Mouse (Mus musculus) heart, postnatal 0 days (tissue): Measurements from ENCODE around the gene Armcx3. TPM values are rescaled to one million over a fixed set of nuclear protein-coding genes. Genes with fewer than 3 reads are reported as not detected.
A peak's percentile ranks its signal among the peaks of the same experiment; 100 is the strongest.

ENCODE experiments used
- ATAC-seq: fragments of 200-750 bp; cut with Nextera tagmentation; 2 replicates; pipeline ENCODE4 v1.8.0; 2017; ENCODE audit warnings: low read depth, moderate number of reproducible peaks, moderate library complexity; ENCODE audit not compliant: insufficient read depth
- DNase-seq: peaks from one replicate; pipeline ENCODE4 v3.0.0-alpha.2; 2016; ENCODE audit warnings: low spot score
- H3K27ac ChIP-seq: fragments of 300-500 bp; sonication (generic); 2 replicates; pipeline ENCODE4 v1.5.1; 2014; ENCODE audit warnings: low read depth, mild to moderate bottlenecking
- H3K27me3 ChIP-seq: fragments of 300-500 bp; sonication (generic); 2 replicates; pipeline ENCODE4 v1.6.1; 2014; ENCODE audit warnings: low read length, mixed read lengths; ENCODE audit not compliant: control insufficient read depth, insufficient read depth
- H3K36me3 ChIP-seq: fragments of 300-500 bp; sonication (generic); replicated peaks from 2 replicates; pipeline ENCODE4 v1.6.1; 2014; ENCODE audit warnings: low read length, mixed read lengths; ENCODE audit not compliant: control insufficient read depth, insufficient read depth
- H3K4me1 ChIP-seq: fragments of 300-500 bp; sonication (generic); 2 replicates; pipeline ENCODE4 v1.6.1; 2014; ENCODE audit warnings: antibody characterized with exemption; ENCODE audit not compliant: control insufficient read depth, insufficient read depth
- H3K4me2 ChIP-seq: fragments of 300-500 bp; sonication (generic); 2 replicates; pipeline ENCODE4 v1.6.1; 2014; ENCODE audit warnings: low read depth, mild to moderate bottlenecking, low read length, moderate library complexity
- H3K4me3 ChIP-seq: fragments of 300-500 bp; sonication (generic); 2 replicates; pipeline ENCODE4 v1.5.1; 2014; ENCODE audit warnings: low read depth, low read length
- H3K9ac ChIP-seq: fragments of 300-500 bp; sonication (generic); replicated peaks from 2 replicates; pipeline ENCODE4 v1.6.1; 2014; ENCODE audit warnings: low read depth, low read length, mixed read lengths
- H3K9me3 ChIP-seq: fragments of 300-500 bp; sonication (generic); replicated peaks from 2 replicates; pipeline ENCODE4 v1.6.1; 2016; ENCODE audit warnings: low read length; ENCODE audit not compliant: control insufficient read depth
- CTCF ChIP-seq: IDR thresholded peaks from 2 replicates; pipeline ENCODE4 v1.5.1; 2016; ENCODE audit warnings: antibody characterized with exemption, control low read depth, low read depth
- EP300 ChIP-seq: IDR thresholded peaks from 2 replicates; pipeline ENCODE4 v1.6.1; 2016; ENCODE audit warnings: antibody characterized with exemption, low read depth
- WGBS: fragments of 180-500 bp; shearing (Covaris S2); extraction: QIAGEN DNeasy Blood & Tissue Kit; methylation state at CpG from one replicate; pipeline ENCODE4 v1.1.7; 2014; 5-methylcytosine and 5-hydroxymethylcytosine counted together
- polyA plus RNA-seq: library from polyadenylated mRNA; unstranded; fragments of >200 nt; fragmentation: Nextera tagmentation; extraction: Ambion mirVana; gene quantifications from 2 replicates; pipeline ENCODE4 v1.2.1, GENCODE M21; 2015
- total RNA-seq: library from RNA; depleted of rRNA; stranded (reverse); fragments of >200 nt; gene quantifications from 2 replicates; pipeline ENCODE4 v1.2.3, GENCODE M21; 2014; ENCODE audit warnings: low replicate concordance

Armcx3 gene
- total and polyA plus RNA-seq, 2 experiments from 2014 or later: 22.1 to 64.1 TPM

GRCm38 (mm10) chrX:134729778-134730177 is 26.6 kb upstream of the Armcx3 start:
- DNase-seq (peak; percentile 29), ATAC-seq (no peak)
- Histone ChIP-seq H3K27ac (peak overlapping the region; percentile 30; the same call in 1 of the 2 replicates), H3K27me3 (no peaks in the 10 kb centered on the region), H3K4me1 (no peaks in the 10 kb centered on the region), H3K9me3 (no peaks in the 10 kb centered on the region), H3K4me2 (no peak overlapping the region), H3K36me3 (no peaks in the 10 kb centered on the region), H3K9ac (no peak overlapping the region), H3K4me3 (no peak overlapping the region)
- TF ChIP-seq CTCF (peak; percentile 68), EP300 (no peak)
- WGBS: 32% methylated on average over 4 of the region's 4 CpGs

GRCm38 (mm10) chrX:134737796-134738195 is 18.6 kb upstream of the Armcx3 start:
- H3K36me3 ChIP-seq: no peaks in the 10 kb centered on the region
- no peak for TF ChIP-seq CTCF
- no peak for TF ChIP-seq EP300
- 93% methylated on average over 1 of the region's 1 CpGs for WGBS

GRCm38 (mm10) chrX:134739160-134739559 is 17.2 kb upstream of the Armcx3 start:
- H3K4me2 ChIP-seq: no peak overlapping the region
- ATAC-seq: no peak

More at GRCm38 (mm10) chrX:134737796-134738195, 18.6 kb upstream of the Armcx3 start:
- no peak overlapping the region for H3K4me2 ChIP-seq
- H3K4me3 ChIP-seq: no peak overlapping the region
- H3K27me3 ChIP-seq: no peaks in the 10 kb centered on the region
- H3K4me1 ChIP-seq: no peaks in the 10 kb centered on the region
- H3K27ac ChIP-seq: no peak overlapping the region
- ATAC-seq (no peak), DNase-seq (no peak)
- H3K9ac ChIP-seq: no peak overlapping the region
- H3K9me3 ChIP-seq: no peaks in the 10 kb centered on the region

GRCm38 (mm10) chrX:134741862-134742261 is 14.5 kb upstream of the Armcx3 start:
- no peak for TF ChIP-seq EP300
- no peak for TF ChIP-seq CTCF
- no peak for ATAC-seq
- H3K36me3 ChIP-seq: no peaks in the 10 kb centered on the region
- no peaks in the 10 kb centered on the region for H3K4me1 ChIP-seq
- 55% methylated on average over 5 of the region's 5 CpGs for WGBS
- H3K9me3 ChIP-seq: no peaks in the 10 kb centered on the region
- no peak overlapping the region for H3K4me2 ChIP-seq
- H3K9ac ChIP-seq: no peak overlapping the region
- H3K27ac ChIP-seq: no peak overlapping the region
- no peaks in the 10 kb centered on the region for H3K27me3 ChIP-seq
- no peak for DNase-seq
- no peak overlapping the region for H3K4me3 ChIP-seq

More at GRCm38 (mm10) chrX:134739160-134739559, 17.2 kb upstream of the Armcx3 start:
- DNase-seq: no peak
- no peak overlapping the region for H3K9ac ChIP-seq
- H3K27ac ChIP-seq: no peak overlapping the region
- TF ChIP-seq CTCF: no peak
- no peak for TF ChIP-seq EP300
- 42% methylated on average over 4 of the region's 4 CpGs for WGBS
- no peaks in the 10 kb centered on the region for H3K27me3 ChIP-seq
- H3K4me3 ChIP-seq: no peak overlapping the region
- no peaks in the 10 kb centered on the region for H3K9me3 ChIP-seq
- H3K36me3 ChIP-seq: no peaks in the 10 kb centered on the region
- H3K4me1 ChIP-seq: no peaks in the 10 kb centered on the region

GRCm38 (mm10) chrX:134746459-134746858 is 9.9 kb upstream of the Armcx3 start:
- H3K4me2 ChIP-seq: no peak overlapping the region
- no peaks in the 10 kb centered on the region for H3K4me1 ChIP-seq
- no peaks in the 10 kb centered on the region for H3K36me3 ChIP-seq
- no peak for TF ChIP-seq EP300
- peak; percentile 71 for TF ChIP-seq CTCF
- H3K27me3 ChIP-seq: no peaks in the 10 kb centered on the region
- peak; percentile 20 for DNase-seq
- WGBS: 29% methylated on average over 5 of the region's 5 CpGs
- no peak overlapping the region for H3K9ac ChIP-seq
- no peak overlapping the region for H3K4me3 ChIP-seq
- no peaks in the 10 kb centered on the region for H3K9me3 ChIP-seq
- no peak overlapping the region for H3K27ac ChIP-seq
- ATAC-seq: peak; percentile 21; the same call in 1 of the 2 replicates
